Mouse (Mus musculus) CH12.LX (cell line): Measurements from ENCODE around the gene Rgs16. TPM values are rescaled to one million over a fixed set of nuclear protein-coding genes. Genes with fewer than 3 reads are reported as not detected.

Source experiments
- DNase-seq: peaks from one replicate; pipeline ENCODE4 v3.0.0-alpha.2; 2013; ENCODE audit errors: extremely low read depth
- H3K27ac ChIP-seq: 2 replicates; pipeline ENCODE4 v1.5.1; 2012; ENCODE audit warnings: low read depth, mild to moderate bottlenecking, control low read depth, moderate library complexity; ENCODE audit not compliant: insufficient read depth
- H3K27me3 ChIP-seq: replicated peaks from 2 replicates; pipeline ENCODE3; 2012; ENCODE audit warnings: inconsistent platforms
- H3K36me3 ChIP-seq, 2 experiments: replicated peaks in 1 of 2; 2 replicates each; pipeline versions ENCODE3 to v1.6.1; 2012; ENCODE audit warnings: inconsistent platforms in 1 of 2, low read length in 1 of 2, mild to moderate bottlenecking in 1 of 2, mixed read lengths in 1 of 2, moderate library complexity in 1 of 2; ENCODE audit not compliant: control insufficient read depth in 1 of 2, insufficient read depth in 1 of 2
- H3K4me1 ChIP-seq, 2 experiments: 2 replicates each; pipeline ENCODE4 v1.6.1; 2012; ENCODE audit warnings: inconsistent platforms in 1 of 2, moderate library complexity in 1 of 2; ENCODE audit not compliant: insufficient read depth in 2 of 2, control insufficient read depth in 1 of 2
- H3K4me2 ChIP-seq: 2 replicates; pipeline ENCODE4 v1.6.1; 2012; ENCODE audit warnings: low read depth, mild to moderate bottlenecking, control low read depth; ENCODE audit not compliant: poor library complexity, insufficient read depth, severe bottlenecking
- H3K4me3 ChIP-seq, 3 experiments: fragments of 150-350 bp in 1 of 3; sonication (generic) in 1 of 3; replicated peaks in 1 of 3; 2 replicates each; pipeline versions ENCODE3 to v1.5.1; 2011 to 2012; ENCODE audit warnings: low read depth in 2 of 3, low read length in 2 of 3, mild to moderate bottlenecking in 2 of 3, moderate library complexity in 2 of 3, control low read depth in 1 of 3, improper control_type of control experiment in 1 of 3, inconsistent platforms in 1 of 3, mixed read lengths in 1 of 3; ENCODE audit not compliant: poor library complexity in 1 of 3
- H3K79me2 ChIP-seq: replicated peaks from 2 replicates; pipeline ENCODE4 v1.6.1; 2012; ENCODE audit warnings: mild to moderate bottlenecking, moderate library complexity; ENCODE audit not compliant: control insufficient read depth, poor library complexity, insufficient read depth, severe bottlenecking; ENCODE audit errors: extremely low read depth
- H3K9ac ChIP-seq: 2 replicates; pipeline ENCODE4 v1.6.1; 2012; ENCODE audit warnings: low read depth, mild to moderate bottlenecking, control low read depth, moderate library complexity; ENCODE audit not compliant: insufficient read depth
- H3K9me3 ChIP-seq: replicated peaks from 2 replicates; pipeline ENCODE3; 2012; ENCODE audit warnings: low read length, inconsistent platforms, mixed read lengths
- CHD1 ChIP-seq: IDR thresholded peaks from 2 replicates; pipeline ENCODE4 v1.6.1; 2012; ENCODE audit warnings: low read depth, low read length, improper control_type of control experiment, inconsistent platforms
- CTCF ChIP-seq, 2 experiments: IDR thresholded peaks in 1 of 2; conservative IDR thresholded peaks in 1 of 2; 2 replicates each; pipeline ENCODE4 v1.5.1; 2011 to 2012; ENCODE audit warnings: low read depth in 2 of 2, low read length in 2 of 2, improper control_type of control experiment in 1 of 2, inconsistent platforms in 1 of 2, mild to moderate bottlenecking in 1 of 2, moderate library complexity in 1 of 2
- E2F4 ChIP-seq: IDR thresholded peaks from 2 replicates; pipeline ENCODE4 v1.6.1; 2011; ENCODE audit warnings: low read depth, low read length, improper control_type of control experiment; ENCODE audit not compliant: insufficient replicate concordance
- ELF1 ChIP-seq: IDR thresholded peaks from 2 replicates; pipeline ENCODE4 v1.6.1; 2014; ENCODE audit warnings: low read depth, mild to moderate bottlenecking, inconsistent platforms, low read length, improper control_type of control experiment
- GABPA ChIP-seq: IDR thresholded peaks from 2 replicates; pipeline ENCODE4 v1.6.1; 2012; ENCODE audit warnings: low read depth, low read length, improper control_type of control experiment, inconsistent platforms; ENCODE audit not compliant: insufficient replicate concordance
- IRF4 ChIP-seq: IDR thresholded peaks from 2 replicates; pipeline ENCODE4 v1.6.1; 2014; ENCODE audit warnings: low read depth, mild to moderate bottlenecking, inconsistent platforms, low read length, improper control_type of control experiment
- JUND ChIP-seq: conservative IDR thresholded peaks from 2 replicates; pipeline ENCODE4 v1.6.1; 2011; ENCODE audit warnings: low read depth, low read length, improper control_type of control experiment
- KAT2A ChIP-seq: IDR thresholded peaks from 2 replicates; pipeline ENCODE4 v1.6.1; 2012; ENCODE audit warnings: low read length, improper control_type of control experiment, inconsistent platforms; ENCODE audit not compliant: insufficient replicate concordance
- MAFK ChIP-seq: IDR thresholded peaks from 2 replicates; pipeline ENCODE4 v1.6.1; 2011; ENCODE audit warnings: low read length, improper control_type of control experiment; ENCODE audit not compliant: insufficient replicate concordance
- MXI1 ChIP-seq: IDR thresholded peaks from 2 replicates; pipeline ENCODE4 v1.6.1; 2011; ENCODE audit warnings: mild to moderate bottlenecking, low read depth, low read length, improper control_type of control experiment
- MYC ChIP-seq: IDR thresholded peaks from 2 replicates; pipeline ENCODE4 v1.6.1; 2011; ENCODE audit warnings: low read depth, mild to moderate bottlenecking, improper control_type of control experiment, low read length
- NELFE ChIP-seq: IDR thresholded peaks from 2 replicates; pipeline ENCODE4 v1.6.1; 2011; ENCODE audit warnings: low read depth, low read length, improper control_type of control experiment
- POLR2A ChIP-seq: IDR thresholded peaks from 2 replicates; pipeline ENCODE4 v1.6.1; 2011; ENCODE audit warnings: low read depth, mild to moderate bottlenecking, improper control_type of control experiment, low read length
- RCOR1 ChIP-seq: conservative IDR thresholded peaks from 2 replicates; pipeline ENCODE4 v1.6.1; 2012; ENCODE audit warnings: low read depth, mild to moderate bottlenecking, inconsistent platforms, low read length, improper control_type of control experiment
- SMC3 ChIP-seq: IDR thresholded peaks from 2 replicates; pipeline ENCODE4 v1.6.1; 2011; ENCODE audit warnings: low read depth, low read length, improper control_type of control experiment
- TBP ChIP-seq: conservative IDR thresholded peaks from 2 replicates; pipeline ENCODE4 v1.6.1; 2011; ENCODE audit warnings: low read depth, low read length, improper control_type of control experiment
- TCF12 ChIP-seq: IDR thresholded peaks from 2 replicates; pipeline ENCODE4 v1.6.1; 2014; ENCODE audit warnings: low read depth, mild to moderate bottlenecking, inconsistent platforms, low read length, improper control_type of control experiment
- UBTF ChIP-seq: IDR thresholded peaks from 2 replicates; pipeline ENCODE4 v1.6.1; 2012; ENCODE audit warnings: low read depth, mild to moderate bottlenecking, inconsistent platforms, low read length, improper control_type of control experiment, moderate library complexity
- ZC3H11A ChIP-seq: IDR thresholded peaks from 2 replicates; pipeline ENCODE4 v1.6.1; 2012; ENCODE audit warnings: low read depth, mild to moderate bottlenecking, inconsistent platforms, low read length, improper control_type of control experiment
- ZMIZ1 ChIP-seq: IDR thresholded peaks from 2 replicates; pipeline ENCODE4 v1.6.1; 2012; ENCODE audit warnings: low read depth, mild to moderate bottlenecking, inconsistent platforms, low read length, improper control_type of control experiment
- dilution Hi-C: fragments of 300-500 bp; cut with MboI; formaldehyde crosslinking; loops from 2 replicates; pipeline ENCODE4 v1.14.3; 2020; ENCODE audit warnings: low sequenced_read_pairs; ENCODE audit not compliant: extremely low pct_unique_long_range_greater_than_20kb, extremely low pct_ligation_motif_present
- in situ Hi-C: fragments of 300-500 bp; cut with MboI; formaldehyde crosslinking; loops from 3 replicates; pipeline ENCODE4 v1.14.3; 2019; ENCODE audit warnings: low sequenced_read_pairs, low pct_ligation_motif_present, low pct_unique_long_range_greater_than_20kb, mixed read lengths
- polyA plus RNA-seq: library from polyadenylated mRNA; unstranded; fragments of >175 nt; gene quantifications from 2 replicates; pipeline ENCODE4 v1.2.1, GENCODE M21; 2012; ENCODE audit warnings: low read depth; ENCODE audit not compliant: insufficient read length
- total RNA-seq, 2 experiments: library from RNA; depleted of rRNA; stranded (reverse); fragments of 300-350 nt in 1 of 2; fragments of >200 nt in 1 of 2; gene quantifications; 2 replicates each; pipeline ENCODE4 v1.2.3; 2012 to 2014

The Rgs16 gene
- total and polyA plus RNA-seq, 3 experiments = 0.15 to 0.26 (median 0.21) TPM

GRCm38 (mm10) chr1:153749211-153749801 lies 9.2 kb downstream of the Rgs16 start, which contains the start of gene Rnasel (continued):
- TF ChIP-seq CHD1 (no peak), KAT2A (no peak), NELFE (peak; percentile 40), CTCF (conservative IDR thresholded peaks at IDR 0.05 in 1 of 2, IDR thresholded peaks at IDR 0.05 in 1 of 2; ENCODE audit: low read depth in 2 of 2, low read length in 2 of 2) (peak; percentile 52 to 91), POLR2A (no peak), E2F4 (no peak)

- Histone ChIP-seq H3K4me1 (peaks cover 3 to 51% of the 10 kb centered on the region in 2 experiments; a peak in 3 of 4 replicates), H3K36me3 (peaks cover 4 to 16% of the 10 kb centered on the region in 2 experiments), H3K79me2 (no peaks in the 10 kb centered on the region), H3K4me2 (peak overlapping the region; percentile 86; the same call in 1 of the 2 replicates), H3K27ac (no peak overlapping the region), H3K9me3 (no peaks in the 10 kb centered on the region), H3K4me3 (peak overlapping the region in 1 of 3 experiments; percentile 57), H3K27me3 (no peaks in the 10 kb centered on the region), H3K9ac (no peak overlapping the region)
- no peak for DNase-seq
- in situ Hi-C loops = no loop called here
- TF ChIP-seq IRF4 (no peak), CTCF (conservative IDR thresholded peaks at IDR 0.05 in 1 of 2, IDR thresholded peaks at IDR 0.05 in 1 of 2; ENCODE audit: low read depth in 2 of 2, low read length in 2 of 2) (no peak), ZMIZ1 (no peak), CHD1 (no peak), ELF1 (no peak), TBP (no peak), JUND (no peak), TCF12 (no peak), MYC (no peak), SMC3 (no peak), MAFK (no peak), UBTF (no peak), ZC3H11A (no peak), GABPA (no peak), MXI1 (no peak), RCOR1 (no peak)
- dilution Hi-C loops = no loop called here
Measured at GRCm38 (mm10) chr1:153750054-153750453, 9.9 kb downstream of the Rgs16 start.
